Mouse (Mus musculus): ENCODE results near the gene Wdtc1.

Wdtc1 gene

DNA sequence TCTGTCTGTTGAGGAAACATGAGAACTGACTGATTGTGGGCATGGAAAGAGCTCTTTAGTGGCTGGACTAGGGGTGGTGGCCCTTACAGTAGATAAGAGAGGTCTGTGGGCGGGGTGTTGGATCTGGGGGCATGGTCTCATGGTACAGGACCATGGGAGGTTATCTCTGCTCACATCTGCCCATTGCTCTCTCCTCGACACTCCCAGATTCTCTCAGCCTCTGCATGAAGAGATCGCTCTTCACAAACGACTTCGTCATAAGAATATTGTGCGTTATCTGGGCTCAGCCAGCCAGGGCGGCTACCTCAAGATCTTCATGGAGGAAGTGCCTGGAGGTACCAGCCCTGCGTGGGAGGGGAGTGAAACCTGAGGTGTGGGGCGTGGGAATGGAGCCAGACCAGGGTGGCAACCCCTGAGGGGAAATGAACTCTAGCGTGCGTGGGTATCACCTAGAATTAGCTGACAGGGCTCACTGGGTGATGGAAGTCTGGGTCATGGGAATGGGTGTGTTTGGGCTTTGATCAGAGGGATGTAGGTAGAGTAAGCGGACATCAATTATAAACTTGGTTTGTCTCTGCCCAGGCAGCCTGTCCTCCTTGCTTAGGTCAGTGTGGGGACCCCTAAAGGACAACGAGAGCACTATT is 105.4 kb downstream of the Wdtc1 start:
- DNase-seq = no peak

DNA sequence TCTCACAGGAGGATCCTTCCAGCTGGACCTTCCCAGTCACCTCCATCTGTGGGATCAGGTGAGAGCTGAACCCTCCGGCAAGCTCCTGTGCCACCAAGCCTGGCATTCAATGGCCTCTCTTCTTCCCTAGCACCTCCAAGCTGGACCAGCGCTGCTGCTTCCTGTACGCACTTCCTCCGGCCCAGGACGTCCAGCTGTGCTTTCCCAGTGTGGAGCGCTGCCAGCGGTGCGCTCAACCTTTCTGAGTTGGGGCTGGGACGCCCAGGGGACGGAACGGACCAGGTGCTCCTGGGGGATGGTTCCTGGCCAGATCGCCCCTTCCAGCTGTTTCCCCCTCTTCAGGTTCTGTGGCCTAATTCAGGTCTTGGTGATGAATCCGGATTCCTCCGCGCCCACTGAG is 106.2 kb downstream of the Wdtc1 start:
- no peak for DNase-seq

DNA sequence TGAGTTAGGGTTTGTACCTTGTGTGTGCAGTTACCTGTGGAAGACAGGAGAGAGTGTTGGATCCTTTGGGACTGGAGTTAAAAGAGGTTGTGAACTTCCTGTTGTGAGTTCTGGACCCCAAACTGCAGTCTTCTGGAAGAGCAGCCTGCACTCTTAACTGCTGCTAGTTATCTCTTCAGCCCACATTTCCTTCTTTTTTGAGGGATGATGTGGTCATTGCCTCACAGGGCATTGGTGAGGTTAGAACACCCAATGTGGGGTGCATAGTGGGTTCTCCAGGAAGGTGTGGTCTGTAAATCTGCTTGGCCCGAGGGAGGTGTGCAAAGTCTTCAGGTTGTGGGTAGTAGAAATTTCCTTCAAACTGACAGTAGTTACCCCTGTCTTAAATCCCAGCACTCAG is 109.0 kb downstream of the Wdtc1 start:
- no peak for DNase-seq

DNA sequence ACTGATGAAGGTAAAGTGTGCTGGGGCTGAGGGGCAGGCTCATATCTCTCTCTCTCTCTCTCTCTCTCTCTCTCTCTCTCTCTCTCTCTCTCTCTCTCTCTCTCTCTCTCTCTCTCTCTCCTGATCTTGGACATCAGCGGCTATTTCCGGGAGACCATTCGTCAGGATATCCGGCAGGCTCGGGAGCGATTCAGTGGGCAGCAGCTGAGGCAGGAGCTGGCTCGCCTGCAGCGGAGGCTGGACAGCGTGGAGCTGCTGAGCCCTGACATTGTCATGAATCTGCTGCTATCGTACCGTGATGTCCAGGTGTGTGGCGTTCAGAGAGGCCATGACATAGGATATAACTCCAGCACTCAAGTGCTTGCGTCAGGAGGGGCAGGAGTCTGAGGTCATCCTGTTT is 109.7 kb downstream of the Wdtc1 start:
- DNase-seq = no peak

DNA sequence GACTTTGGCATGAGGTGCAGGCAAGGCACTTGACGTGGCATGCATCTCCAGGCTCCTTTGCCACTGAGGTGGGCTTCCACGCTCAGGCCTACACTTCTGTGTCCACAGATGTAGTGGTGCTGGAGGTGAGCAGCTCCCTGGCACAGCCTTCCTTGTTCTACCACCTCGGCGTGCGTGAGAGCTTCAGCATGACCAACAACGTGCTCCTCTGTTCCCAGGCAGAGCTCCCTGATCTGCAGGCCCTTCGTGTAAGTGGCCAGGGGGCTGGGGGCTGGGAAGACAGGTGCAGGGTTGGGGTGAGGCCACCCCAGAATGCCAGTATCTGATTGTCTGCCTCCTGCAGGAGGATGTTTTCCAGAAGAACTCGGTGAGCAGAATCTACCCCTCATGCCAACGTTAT is 110.6 kb downstream of the Wdtc1 start:
- no peak for DNase-seq
